Mouse (Mus musculus): ENCODE results near the gene Megf11.
A peak's percentile ranks its signal among the peaks of the same experiment; 100 is the strongest.

Megf11 gene

GRCm38 (mm10) chr9:64385511-64386465 is at the start of gene Megf11:
Gene Megf11, plus strand, starts transcription at chr9:64385626.
- no peak for DNase-seq (ENCODE audit: low read depth)

DNA sequence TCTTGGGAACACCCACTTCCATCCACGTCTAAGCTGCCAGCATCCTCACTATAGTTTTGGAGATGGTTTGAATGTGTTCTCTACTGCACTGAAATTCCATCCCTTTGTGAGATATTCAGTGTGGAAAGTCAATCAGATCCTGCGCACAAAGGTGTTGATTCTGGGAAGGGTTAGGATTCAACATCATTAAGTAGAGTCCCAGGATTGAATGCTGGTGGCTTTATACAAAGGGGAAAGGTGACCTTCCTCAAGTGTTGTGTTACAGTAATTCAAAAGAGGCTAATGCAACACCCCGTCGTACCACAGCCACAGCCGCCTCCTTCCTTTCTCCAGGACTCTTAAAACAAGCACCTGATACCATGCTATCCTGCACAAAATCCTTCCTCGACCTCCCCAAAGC is 49.6 kb upstream of the Megf11 start:
- DNase-seq (ENCODE audit: low read depth): no peak

DNA sequence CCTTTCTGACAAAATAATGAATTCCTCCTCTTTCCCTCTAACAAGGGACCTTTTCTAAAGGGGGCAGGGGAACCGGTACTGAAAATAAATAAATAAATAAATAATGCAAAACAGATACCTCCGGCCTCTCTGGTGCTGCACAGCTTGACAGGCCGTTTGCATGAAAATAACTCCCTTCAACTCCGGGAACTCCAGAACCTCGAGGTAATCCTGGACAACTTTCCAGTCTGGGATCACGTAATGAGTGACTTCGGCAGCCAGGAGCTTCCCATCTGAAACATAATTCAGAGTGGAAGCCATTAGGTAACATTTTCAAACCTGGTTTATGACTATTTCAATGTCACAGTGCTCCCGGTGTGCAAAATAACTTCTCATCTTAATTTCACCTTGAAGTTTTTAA is 46.1 kb upstream of the Megf11 start:
- no peak for DNase-seq (ENCODE audit: low read depth)

- peak; percentile 42 for DNase-seq (ENCODE audit: low read depth)
Observed at GRCm38 (mm10) chr9:64340351-64341253, 44.8 kb upstream of the Megf11 start.

- no peak for DNase-seq (ENCODE audit: low read depth)
Observed at GRCm38 (mm10) chr9:64341254-64341566, 44.2 kb upstream of the Megf11 start, which contains the start of gene Dis3l. Gene Dis3l, minus strand, starts transcription at chr9:64341288.

DNA sequence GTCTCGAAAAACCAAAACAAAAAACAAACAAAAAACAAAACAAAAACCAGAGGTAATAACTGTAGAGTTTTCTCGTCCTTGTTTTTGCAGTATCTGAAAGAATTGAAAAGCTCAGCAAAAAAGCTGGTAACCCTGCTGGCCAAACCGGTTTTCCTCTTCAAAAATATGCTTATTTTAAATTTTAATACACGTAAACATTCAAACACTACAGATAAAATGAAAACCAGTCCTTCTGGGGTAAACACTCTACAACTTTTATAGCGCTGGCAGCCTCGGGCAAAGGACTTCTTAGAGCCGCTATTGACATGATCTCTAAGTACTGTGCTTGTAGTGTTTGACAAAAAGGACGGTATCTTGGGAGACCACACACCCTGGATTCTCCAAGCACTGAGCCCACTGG is 43.8 kb upstream of the Megf11 start:
- DNase-seq (ENCODE audit: low read depth): no peak

- DNase-seq (ENCODE audit: low read depth): no peak
Observed at GRCm38 (mm10) chr9:64343656-64344055, 41.8 kb upstream of the Megf11 start.

DNA sequence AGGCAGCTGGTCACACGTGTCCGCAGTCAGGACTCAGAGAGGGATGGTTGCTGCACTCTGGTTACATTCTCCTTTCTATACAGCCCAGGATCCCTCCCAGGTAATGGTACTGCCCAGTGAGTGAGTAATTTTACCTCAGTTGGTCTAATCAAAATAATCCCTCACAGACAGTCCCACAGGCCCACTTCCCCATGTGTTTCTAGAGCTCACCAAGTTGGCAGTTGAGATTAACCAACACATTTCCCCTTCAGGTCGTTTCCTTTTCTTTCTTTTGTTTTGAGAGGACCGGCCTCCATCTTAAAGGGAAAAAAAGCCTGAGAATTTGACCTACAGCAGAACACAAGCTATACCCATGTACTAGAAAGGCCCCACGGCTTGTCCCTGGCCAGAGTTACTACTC is 39.5 kb upstream of the Megf11 start:
- no peak for DNase-seq (ENCODE audit: low read depth)

GRCm38 (mm10) chr9:64347377-64347776 is 38.0 kb upstream of the Megf11 start:
- peak; percentile 14 for DNase-seq (ENCODE audit: low read depth)

DNA sequence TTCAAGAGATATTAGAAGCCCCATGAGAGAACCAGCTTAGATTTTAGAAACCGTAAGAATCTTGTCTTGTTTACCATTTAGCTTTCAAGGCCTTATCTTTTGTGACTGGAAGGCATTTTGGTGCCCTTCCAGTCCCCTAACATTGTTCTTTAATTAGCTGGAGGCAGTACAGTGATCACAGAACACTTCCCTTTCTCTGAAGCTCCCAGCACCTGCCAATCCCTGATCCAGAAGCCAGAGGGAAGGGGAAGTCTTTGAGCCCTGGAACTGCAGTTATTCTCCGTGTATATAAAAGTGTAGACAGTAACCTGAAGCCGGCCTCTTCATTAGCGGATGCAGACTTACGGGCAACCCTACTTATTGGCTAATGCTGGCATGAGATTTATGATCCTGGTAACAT is 35.9 kb upstream of the Megf11 start:
- no peak for DNase-seq (ENCODE audit: low read depth)

DNA sequence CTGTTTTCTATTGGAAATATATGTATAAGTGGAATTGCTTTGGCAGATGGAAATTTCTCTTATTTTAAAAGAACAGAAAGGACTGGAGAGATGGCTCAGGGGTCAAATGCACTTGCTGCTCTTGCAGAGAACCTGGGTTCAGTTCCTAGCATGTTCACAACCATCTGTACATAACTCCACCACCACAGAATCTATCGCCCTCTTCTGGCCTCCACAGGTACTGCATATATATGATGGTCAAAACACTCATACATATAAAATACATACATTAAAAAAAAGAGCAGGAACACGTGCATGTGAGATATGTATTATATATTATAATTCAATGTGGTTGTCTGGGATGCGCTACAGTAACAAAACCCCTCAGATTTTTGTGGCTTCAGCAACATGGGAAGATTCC is 34.2 kb upstream of the Megf11 start:
- no peak for DNase-seq (ENCODE audit: low read depth)

GRCm38 (mm10) chr9:64355627-64356026 is 29.8 kb upstream of the Megf11 start:
- DNase-seq (ENCODE audit: low read depth): no peak

DNA sequence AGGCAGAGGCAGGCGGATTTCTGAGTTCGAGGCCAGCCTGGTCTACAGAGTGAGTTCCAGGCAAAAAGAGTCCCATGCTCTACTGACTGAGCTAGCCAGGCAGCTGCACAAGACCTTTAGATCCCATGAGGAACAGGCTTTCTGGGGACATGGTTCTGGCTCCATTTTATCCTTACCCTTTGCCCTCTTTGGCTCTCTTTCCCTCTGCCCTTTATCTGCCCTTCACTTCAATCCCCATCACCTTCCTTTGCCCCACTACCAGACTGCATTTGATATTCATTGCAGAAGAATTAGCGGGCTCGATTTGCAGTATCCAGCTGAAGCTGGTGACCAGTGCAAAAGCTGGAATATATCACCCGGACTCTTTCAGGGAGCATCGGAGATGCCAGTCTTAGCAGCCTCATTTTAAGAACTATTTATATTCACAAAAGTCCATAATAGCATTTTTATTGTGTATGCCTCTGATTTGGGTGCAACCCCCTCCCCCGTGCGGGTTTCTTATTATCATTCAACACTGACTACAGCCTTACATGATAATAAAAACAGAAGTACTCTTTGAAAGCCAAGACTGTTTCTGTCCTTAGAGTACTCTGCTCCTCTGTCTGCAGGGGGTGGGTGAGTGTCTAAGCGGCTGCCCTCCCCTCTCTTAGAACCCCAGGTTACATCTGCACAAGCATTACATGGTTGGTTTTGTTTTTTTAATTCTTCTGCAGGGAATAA is 24.0 kb upstream of the Megf11 start:
- DNase-seq (ENCODE audit: low read depth): no peak

DNA sequence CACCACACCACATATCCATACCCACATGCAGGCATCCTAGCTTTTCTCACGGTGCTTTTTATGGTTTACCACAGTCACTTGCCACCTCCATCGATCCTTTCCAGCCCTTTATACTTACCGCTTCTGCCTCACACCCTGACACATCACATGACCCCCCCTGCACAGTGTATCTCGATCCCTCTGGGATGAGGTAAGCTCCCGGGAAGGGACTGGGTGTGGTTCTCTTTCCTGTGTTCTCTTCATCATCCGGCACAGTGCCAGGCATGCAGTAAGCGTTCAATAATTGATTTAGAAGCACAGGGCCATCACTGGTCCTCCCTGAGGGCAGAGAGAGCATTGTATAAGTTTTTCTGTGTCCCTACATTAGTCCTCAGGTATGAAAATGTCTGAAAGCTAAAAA is 15.6 kb upstream of the Megf11 start:
- no peak for DNase-seq (ENCODE audit: low read depth)

DNA sequence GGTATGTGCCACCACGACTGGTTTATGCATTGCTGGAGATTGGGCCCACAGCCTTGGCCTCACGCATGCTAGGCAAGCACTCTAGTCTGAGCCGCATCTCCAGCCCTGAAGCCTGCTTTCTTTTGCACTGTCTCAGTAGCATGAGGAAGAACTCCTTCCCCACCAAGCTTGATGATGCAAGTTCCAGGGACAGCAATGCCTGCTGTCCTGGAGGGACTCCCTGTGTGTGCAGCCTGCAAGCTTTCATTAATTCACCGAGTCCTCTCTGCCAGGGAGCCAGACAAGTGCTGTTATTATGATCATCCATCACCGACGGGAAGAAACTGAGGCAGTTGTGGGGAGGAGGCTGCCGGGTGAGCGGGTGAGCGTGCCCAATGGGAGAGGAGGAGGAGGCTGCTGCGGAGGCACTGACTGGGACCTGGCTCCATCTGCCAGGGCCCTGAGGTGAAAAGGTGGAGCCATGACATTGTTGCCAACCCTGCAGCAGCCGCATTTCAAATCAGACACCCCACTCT is 14.1 kb upstream of the Megf11 start:
- DNase-seq (ENCODE audit: low read depth): no peak

GRCm38 (mm10) chr9:64376380-64376779 is 9.0 kb upstream of the Megf11 start:
- DNase-seq (ENCODE audit: low read depth): no peak

DNA sequence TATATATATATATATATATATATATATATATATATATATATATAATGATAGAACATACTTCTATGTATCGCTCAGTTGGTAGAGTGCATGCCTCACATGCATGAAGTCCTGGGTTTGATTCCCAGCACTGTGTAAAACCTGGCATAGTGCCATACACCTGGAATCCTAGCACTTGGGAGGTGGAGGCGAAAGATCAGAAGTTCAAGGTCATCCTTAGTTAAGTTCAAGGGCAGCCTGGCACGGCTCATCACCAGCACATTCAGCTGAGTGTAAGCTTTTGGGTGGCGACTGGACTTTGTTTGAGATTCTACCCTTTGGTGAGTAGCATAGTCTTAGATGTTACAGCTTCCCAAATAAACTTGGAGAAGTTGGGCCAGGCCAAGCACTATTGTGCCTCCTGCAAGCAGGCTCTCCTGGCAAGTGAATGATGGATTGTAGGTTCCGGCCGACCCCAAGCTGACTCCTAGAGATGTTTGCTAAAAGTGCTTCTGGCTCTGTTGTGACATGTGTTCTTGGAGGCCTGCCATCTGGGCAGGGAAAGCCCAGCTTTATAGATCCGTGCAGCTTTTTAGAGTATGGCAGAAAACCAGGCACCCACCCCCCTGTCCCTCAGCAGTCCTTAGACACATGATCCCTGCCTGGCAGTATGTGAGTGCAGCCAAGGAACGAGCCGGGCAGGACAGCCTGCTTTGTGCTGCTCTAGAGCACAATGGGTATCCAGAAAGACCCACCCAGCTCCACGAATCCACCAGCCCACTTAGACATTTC is 2.2 kb upstream of the Megf11 start:
- no peak for DNase-seq (ENCODE audit: low read depth)

GRCm38 (mm10) chr9:64386466-64387211 is 1.2 kb downstream of the Megf11 start:
- no peak for DNase-seq (ENCODE audit: low read depth)

- DNase-seq (ENCODE audit: low read depth): no peak
Observed at GRCm38 (mm10) chr9:64389576-64390292, 4.3 kb downstream of the Megf11 start.

Measured in fibroblast of lung, adult 2 months (primary cell).